In the genomic region with DNA sequence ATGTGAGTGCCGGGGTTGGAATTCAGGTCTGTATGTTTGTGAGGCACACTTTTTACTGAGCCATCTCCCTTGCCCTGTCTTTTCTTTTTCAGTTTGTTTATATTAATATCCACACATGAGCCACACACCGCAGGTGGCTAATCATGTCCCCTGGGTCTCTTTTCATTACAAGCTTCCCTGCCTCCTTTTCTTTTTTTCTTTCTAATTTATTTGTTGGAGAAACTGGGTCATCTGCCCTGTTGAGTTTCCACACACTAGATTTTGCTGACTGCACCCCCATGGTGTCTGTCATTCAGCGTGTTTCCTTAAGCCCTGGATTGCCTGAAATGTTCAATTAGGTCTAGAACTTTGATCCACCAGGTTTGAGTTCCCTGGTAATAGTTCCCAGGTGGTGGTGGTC, we compare ENCODE assay signal across 22 mouse cellular contexts. TPM values are rescaled to one million over a fixed set of nuclear protein-coding genes. Genes with fewer than 3 reads are reported as not detected.
DNase-seq lines count a peak whose midpoint lies in the region; ATAC-seq and TF ChIP-seq lines count a peak whose summit lies in the region.
"Had no signal": no experiment of that assay in that cellular context is flagged by ENCODE, and none has a peak within 500 bp of the region (broad histone marks: within the 10 kb centered on the region; RNA-seq: fewer than 3 reads in every experiment).

No protein-coding gene starts in this region.

- 59% methylated on average over 3 of the region's 3 CpGs for WGBS in midbrain, postnatal 0 days
- WGBS in midbrain, embryonic 11.5 days: 64% methylated on average over 3 of the region's 3 CpGs
- WGBS in embryonic facial prominence, embryonic 10.5 days: 57% methylated on average over 3 of the region's 3 CpGs
- WGBS in kidney, embryonic 14.5 days: 81% methylated on average over 3 of the region's 3 CpGs

- H3K4me3 ChIP-seq in midbrain, postnatal 0 days (ENCODE audit: low read depth, low read length): no peak overlapping the region
- H3K4me3 ChIP-seq in midbrain, embryonic 11.5 days (ENCODE audit: low read depth, low read length): no peak overlapping the region
- H3K4me3 ChIP-seq in embryonic facial prominence, embryonic 10.5 days: no peak overlapping the region
- H3K4me3 ChIP-seq in kidney, embryonic 14.5 days (ENCODE audit: low read length): no peak overlapping the region
- H3K4me3 ChIP-seq: embryonic facial prominence, embryonic 13.5 days; erythroblast, embryonic 14.5 days; forebrain, embryonic 12.5 days; forebrain, embryonic 15.5 days; hindbrain, embryonic 12.5 days had no signal

- ATAC-seq in midbrain, postnatal 0 days (ENCODE audit: low FRiP score): no peak
- no peak for ATAC-seq in midbrain, embryonic 11.5 days (ENCODE audit: low FRiP score)
- ATAC-seq in kidney, embryonic 14.5 days (ENCODE audit: low FRiP score, low TSS enrichment): no peak
- ATAC-seq: activated CD4-positive, CD25-positive, alpha-beta regulatory T cell, adult 4 months; forebrain, embryonic 15.5 days; hindbrain, embryonic 16.5 days; inflammation-experienced regulatory T-cells, adult 6 months; intestine, embryonic 16.5 days had no signal

- DNase-seq in midbrain, postnatal 0 days (ENCODE audit: low spot score): peak; percentile 32
- DNase-seq in midbrain, embryonic 11.5 days (ENCODE audit: low spot score, missing footprints): no peak
- peak; percentile 35 for DNase-seq in embryonic facial prominence, embryonic 10.5 days (ENCODE audit: low spot score)
- DNase-seq in retina, postnatal 1 day: peak; percentile 53
- DNase-seq in layer of hippocampus, adult 9-10 months (ENCODE audit: low spot score): no peak
- DNase-seq: adrenal gland, postnatal 10 days; adrenal gland, postnatal 36 days; cerebellum, adult 11-12 months; cerebellum, adult 8-10 months; cerebellum, postnatal 14 days; gastrocnemius, postnatal 25 days had no signal

- no peaks in the 10 kb centered on the region for H3K9me3 ChIP-seq in midbrain, postnatal 0 days (ENCODE audit: low read length)
- H3K9me3 ChIP-seq in midbrain, embryonic 11.5 days (ENCODE audit: control insufficient read depth, low read length): no peaks in the 10 kb centered on the region
- H3K9me3 ChIP-seq in embryonic facial prominence, embryonic 10.5 days: no peaks in the 10 kb centered on the region
- H3K9me3 ChIP-seq in kidney, embryonic 14.5 days (ENCODE audit: control insufficient read depth, low read length): no peaks in the 10 kb centered on the region
- H3K9me3 ChIP-seq: embryonic facial prominence, embryonic 13.5 days; forebrain, embryonic 12.5 days; forebrain, embryonic 15.5 days; hindbrain, embryonic 12.5 days had no signal

- H3K4me1 ChIP-seq in midbrain, postnatal 0 days (ENCODE audit: insufficient read depth, low read length): no peaks in the 10 kb centered on the region
- H3K4me1 ChIP-seq in midbrain, embryonic 11.5 days (ENCODE audit: control insufficient read depth, insufficient read depth, low read length): no peaks in the 10 kb centered on the region
- H3K4me1 ChIP-seq in embryonic facial prominence, embryonic 10.5 days: peaks cover 39% of the 10 kb centered on the region
- H3K4me1 ChIP-seq in kidney, embryonic 14.5 days (ENCODE audit: control insufficient read depth, insufficient read depth, low read length): no peaks in the 10 kb centered on the region
- H3K4me1 ChIP-seq: forebrain, embryonic 12.5 days; forebrain, embryonic 15.5 days; hindbrain, embryonic 12.5 days had no signal

- H3K9ac ChIP-seq in midbrain, postnatal 0 days (replicated peaks; ENCODE audit: low read length, poor library complexity, severe bottlenecking): no peak overlapping the region
- H3K9ac ChIP-seq in midbrain, embryonic 11.5 days (ENCODE audit: low read length): no peak overlapping the region
- H3K9ac ChIP-seq in kidney, embryonic 14.5 days (ENCODE audit: low read depth, low read length): no peak overlapping the region
- H3K9ac ChIP-seq: embryonic facial prominence, embryonic 13.5 days; forebrain, embryonic 12.5 days; forebrain, embryonic 15.5 days; hindbrain, embryonic 12.5 days had no signal

- H3K27ac ChIP-seq in midbrain, postnatal 0 days (ENCODE audit: low read depth, low read length): no peak overlapping the region
- no peak overlapping the region for H3K27ac ChIP-seq in midbrain, embryonic 11.5 days (ENCODE audit: low read depth, low read length)
- H3K27ac ChIP-seq in embryonic facial prominence, embryonic 10.5 days (replicated peaks): no peak overlapping the region
- no peak overlapping the region for H3K27ac ChIP-seq in kidney, embryonic 14.5 days (ENCODE audit: low read depth, low read length)
- H3K27ac ChIP-seq: embryonic facial prominence, embryonic 13.5 days; forebrain, embryonic 12.5 days; forebrain, embryonic 15.5 days; hindbrain, embryonic 12.5 days had no signal

- no peak overlapping the region for H3K4me2 ChIP-seq in midbrain, postnatal 0 days (ENCODE audit: low read depth, low read length, poor library complexity, severe bottlenecking)
- no peak overlapping the region for H3K4me2 ChIP-seq in midbrain, embryonic 11.5 days
- H3K4me2 ChIP-seq in kidney, embryonic 14.5 days (replicated peaks; ENCODE audit: low read depth, low read length): no peak overlapping the region
- H3K4me2 ChIP-seq: embryonic facial prominence, embryonic 13.5 days; forebrain, embryonic 12.5 days; forebrain, embryonic 15.5 days; heart, embryonic 11.5 days; hindbrain, embryonic 12.5 days had no signal

- no peak for TF ChIP-seq CTCF in midbrain, postnatal 0 days (IDR thresholded peaks at IDR 0.05)

- H3K27me3 ChIP-seq in midbrain, postnatal 0 days (ENCODE audit: insufficient read depth, low read length): no peaks in the 10 kb centered on the region
- H3K27me3 ChIP-seq in midbrain, embryonic 11.5 days (ENCODE audit: control insufficient read depth, insufficient read depth, low read length): no peaks in the 10 kb centered on the region
- H3K27me3 ChIP-seq in embryonic facial prominence, embryonic 10.5 days (replicated peaks; ENCODE audit: low read depth, poor library complexity, severe bottlenecking): no peaks in the 10 kb centered on the region
- no peaks in the 10 kb centered on the region for H3K27me3 ChIP-seq in kidney, embryonic 14.5 days (ENCODE audit: control insufficient read depth, insufficient read depth, low read length)
- H3K27me3 ChIP-seq: embryonic facial prominence, embryonic 13.5 days; forebrain, embryonic 12.5 days; forebrain, embryonic 15.5 days; hindbrain, embryonic 12.5 days had no signal

- no peaks in the 10 kb centered on the region for H3K36me3 ChIP-seq in midbrain, postnatal 0 days (ENCODE audit: insufficient read depth, low read length)
- H3K36me3 ChIP-seq in midbrain, embryonic 11.5 days (ENCODE audit: control insufficient read depth, insufficient read depth, low read length): no peaks in the 10 kb centered on the region
- no peaks in the 10 kb centered on the region for H3K36me3 ChIP-seq in embryonic facial prominence, embryonic 10.5 days (replicated peaks)
- no peaks in the 10 kb centered on the region for H3K36me3 ChIP-seq in kidney, embryonic 14.5 days (ENCODE audit: control insufficient read depth, insufficient read depth, low read length)
- H3K36me3 ChIP-seq: embryonic facial prominence, embryonic 13.5 days; forebrain, embryonic 12.5 days; forebrain, embryonic 15.5 days; hindbrain, embryonic 12.5 days had no signal

RNA-seq across cellular contexts. Expression of gene Kpna3, which starts 15.9 kb away (rescaled TPM):
- 34.4 and 55.8 TPM in 2 replicates for total RNA-seq in midbrain, postnatal 0 days (2014; rRNA removed)
- polyA plus RNA-seq in midbrain, postnatal 0 days (2015; fragmentation: Nextera tagmentation; extraction: Ambion mirVana): 55.7 and 56.7 TPM in 2 replicates
- polyA plus RNA-seq in midbrain, embryonic 11.5 days (2014; fragmentation: Nextera tagmentation; extraction: Ambion mirVana): 110 and 116 TPM in 2 replicates
- polyA plus RNA-seq in embryonic facial prominence, embryonic 10.5 days (2016; fragmentation: Nextera tagmentation; extraction: Ambion mirVana): 84.7 and 84.9 TPM in 2 replicates
- 34.4 and 64.9 TPM in 2 replicates for polyA plus RNA-seq in kidney, embryonic 14.5 days (2014; fragmentation: Nextera tagmentation; extraction: Ambion mirVana)

Comparison
In these comparisons a context has a peak if more than half of its experiments do, and no peak if none do; other contexts are left out.
1. DNase-seq: peak in midbrain, postnatal 0 days (single experiment), embryonic facial prominence, embryonic 10.5 days (single experiment) and retina, postnatal 1 day (single experiment); none in midbrain, embryonic 11.5 days (single experiment) and layer of hippocampus, adult 9-10 months (single experiment).